Mouse (Mus musculus): Measurements from ENCODE around the gene Usp54. TPM values are rescaled to one million over a fixed set of nuclear protein-coding genes. Genes with fewer than 3 reads are reported as not detected.
A peak's percentile ranks its signal among the peaks of the same experiment; 100 is the strongest.
"Not testable (repeated sequence)": the region's sequence is repeated elsewhere in the genome, so short reads cannot be mapped to it uniquely, and the experiment has no call there.

The Usp54 gene
- total RNA-seq, 2 experiments from 2014 or later = 4.1 to 9.4 TPM

DNA sequence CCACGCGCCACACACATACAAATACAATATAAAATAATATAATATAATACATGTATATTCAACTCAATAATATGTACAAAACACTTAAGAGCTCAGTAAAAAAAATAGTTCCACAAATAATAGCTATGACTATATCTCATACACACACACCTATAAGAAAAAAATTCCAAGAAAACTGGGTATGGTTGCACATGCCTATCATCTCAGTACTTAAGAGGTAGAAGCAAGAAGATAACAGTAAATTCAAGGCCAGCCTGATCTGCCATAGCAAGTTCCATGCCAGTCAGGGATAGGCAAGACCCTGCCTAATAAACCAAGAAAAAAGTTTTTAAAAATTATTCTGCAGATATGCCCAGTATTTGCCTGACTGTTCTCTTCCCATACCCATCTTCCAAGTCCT is 25.8 kb downstream of the Usp54 start:
- ATAC-seq (replicated peaks; ENCODE audit: poor library complexity, severe bottlenecking) = no peak

- no peak for ATAC-seq (replicated peaks; ENCODE audit: poor library complexity, severe bottlenecking)
These were observed 28.0 kb downstream of the Usp54 start for GRCm38 (mm10) chr14:20612820-20613219.

- no peak for ATAC-seq (replicated peaks; ENCODE audit: poor library complexity, severe bottlenecking)
These were observed 30.7 kb downstream of the Usp54 start for GRCm38 (mm10) chr14:20610146-20610545.

DNA sequence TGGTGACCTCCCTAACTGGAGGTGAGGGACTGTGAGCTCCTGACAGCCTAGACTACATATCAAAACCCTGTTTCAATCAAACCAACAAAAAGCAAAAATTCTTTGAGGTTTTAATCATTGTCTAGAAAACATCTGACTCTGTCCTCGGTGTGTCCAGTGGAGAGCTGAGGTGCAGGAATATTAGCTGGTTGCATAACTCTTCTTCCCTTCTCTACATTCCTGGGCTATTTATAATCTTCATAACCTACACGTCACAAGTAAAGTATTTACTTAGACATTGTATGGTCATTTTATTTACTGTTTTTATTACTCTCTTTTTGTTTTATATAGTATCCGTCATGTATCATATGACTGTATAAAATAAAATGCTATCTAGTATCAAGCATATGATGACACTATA is 31.3 kb downstream of the Usp54 start:
- no peak for ATAC-seq (replicated peaks; ENCODE audit: poor library complexity, severe bottlenecking)

- peak; percentile 91 for ATAC-seq (replicated peaks; ENCODE audit: poor library complexity, severe bottlenecking)
These were observed 33.3 kb downstream of the Usp54 start for GRCm38 (mm10) chr14:20607396-20608126.

DNA sequence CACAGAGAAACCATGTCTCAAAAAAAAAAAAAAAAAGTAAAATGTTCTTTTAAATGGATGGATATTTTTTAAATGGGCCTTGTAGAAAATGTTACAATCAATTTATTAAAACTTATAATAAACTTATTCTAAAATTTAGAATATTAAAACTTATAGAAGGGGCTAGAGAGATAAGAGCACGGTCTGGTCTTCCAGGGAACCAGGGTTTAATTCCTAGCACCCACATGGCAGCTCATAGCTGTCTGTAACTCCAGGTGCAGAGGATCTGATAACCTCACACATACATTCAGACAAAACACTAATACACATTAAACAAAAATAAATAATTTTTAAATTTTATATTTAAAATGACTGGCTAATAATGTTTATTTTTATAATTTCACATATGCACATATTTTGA is 39.6 kb downstream of the Usp54 start:
- no peak for ATAC-seq (replicated peaks; ENCODE audit: poor library complexity, severe bottlenecking)

- ATAC-seq (replicated peaks; ENCODE audit: poor library complexity, severe bottlenecking) = no peak
These were observed 40.7 kb downstream of the Usp54 start for GRCm38 (mm10) chr14:20600203-20600602.

GRCm38 (mm10) chr14:20599542-20599941 is 41.3 kb downstream of the Usp54 start:
- ATAC-seq (replicated peaks; ENCODE audit: poor library complexity, severe bottlenecking) = no peak

GRCm38 (mm10) chr14:20595781-20596180 is 45.1 kb downstream of the Usp54 start:
- ATAC-seq (replicated peaks; ENCODE audit: poor library complexity, severe bottlenecking) = no peak

DNA sequence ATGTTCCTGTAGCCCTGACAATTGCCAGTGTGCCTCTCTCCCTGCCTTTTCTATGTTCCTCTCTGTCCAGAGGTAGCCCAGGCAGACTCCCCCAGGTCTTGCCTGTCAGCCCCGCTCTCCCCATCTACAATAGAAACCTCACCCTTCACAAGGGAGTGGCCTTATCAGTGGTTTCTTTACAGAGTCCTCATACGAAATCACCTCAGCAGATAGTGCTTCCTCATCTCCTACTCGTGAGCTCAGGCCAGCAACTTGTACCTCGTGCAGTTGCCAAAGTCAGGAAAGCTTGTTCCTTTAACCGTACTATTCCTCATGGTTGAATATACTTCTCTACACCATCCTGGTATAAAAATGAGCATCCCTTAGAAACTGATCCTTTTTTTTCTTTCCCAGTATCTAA is 53.4 kb downstream of the Usp54 start:
- no peak for ATAC-seq (replicated peaks; ENCODE audit: poor library complexity, severe bottlenecking)

DNA sequence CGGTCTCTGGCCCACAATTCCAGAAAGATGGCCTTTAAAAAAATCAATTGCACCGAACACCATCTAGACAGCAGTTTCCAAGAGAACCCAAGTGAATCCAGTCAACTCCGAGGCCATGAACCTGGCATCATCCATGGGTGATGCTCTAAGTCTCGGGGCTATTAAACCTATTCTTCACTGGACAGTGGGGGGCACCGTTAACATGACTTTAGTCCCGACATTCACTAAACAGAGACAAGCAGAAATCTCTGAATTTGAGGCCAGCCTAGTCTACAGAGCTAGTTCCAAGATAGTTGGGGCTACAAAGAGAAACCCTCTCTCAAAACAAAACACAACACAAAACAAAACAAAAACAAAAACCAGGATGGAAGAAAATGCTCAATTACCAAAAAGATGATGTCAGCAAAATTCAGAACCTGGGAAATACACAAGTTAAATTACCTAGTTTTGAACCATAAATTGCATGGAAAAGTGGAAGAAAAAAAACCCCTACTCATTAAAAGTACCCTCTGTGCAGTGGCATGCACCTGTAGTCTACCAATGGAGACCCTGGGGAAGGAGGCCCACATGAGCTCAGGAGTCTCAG is 61.9 kb downstream of the Usp54 start:
- no peak for ATAC-seq (replicated peaks; ENCODE audit: poor library complexity, severe bottlenecking)

DNA sequence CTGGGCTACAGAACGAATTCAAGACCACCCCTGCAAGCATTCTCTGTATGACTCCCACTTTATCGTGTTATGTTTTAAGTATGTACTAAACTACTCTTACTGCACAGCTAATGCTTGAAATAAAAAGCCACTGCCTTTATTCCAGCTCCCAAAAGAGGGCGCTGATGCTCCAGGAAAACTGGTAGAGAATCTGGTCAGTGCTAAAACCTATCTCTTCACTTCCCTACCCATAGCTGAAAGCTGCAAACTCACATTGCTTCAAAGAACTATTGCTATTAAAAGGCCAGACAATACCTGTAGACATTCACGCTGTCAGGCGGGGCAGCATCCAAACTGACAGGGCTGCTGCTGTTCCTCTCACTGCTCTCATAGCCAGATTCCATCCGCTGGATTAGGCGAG is 64.7 kb downstream of the Usp54 start:
- peak; percentile 82 for ATAC-seq (replicated peaks; ENCODE audit: poor library complexity, severe bottlenecking)

- ATAC-seq (replicated peaks; ENCODE audit: poor library complexity, severe bottlenecking) = not testable (repeated sequence)
These were observed 67.7 kb downstream of the Usp54 start for GRCm38 (mm10) chr14:20573196-20573595.

GRCm38 (mm10) chr14:20565256-20566021 is 75.4 kb downstream of the Usp54 start:
- ATAC-seq (replicated peaks; ENCODE audit: poor library complexity, severe bottlenecking) = peak; percentile 91

GRCm38 (mm10) chr14:20564692-20565091 is 76.2 kb downstream of the Usp54 start:
- no peak for ATAC-seq (replicated peaks; ENCODE audit: poor library complexity, severe bottlenecking)

DNA sequence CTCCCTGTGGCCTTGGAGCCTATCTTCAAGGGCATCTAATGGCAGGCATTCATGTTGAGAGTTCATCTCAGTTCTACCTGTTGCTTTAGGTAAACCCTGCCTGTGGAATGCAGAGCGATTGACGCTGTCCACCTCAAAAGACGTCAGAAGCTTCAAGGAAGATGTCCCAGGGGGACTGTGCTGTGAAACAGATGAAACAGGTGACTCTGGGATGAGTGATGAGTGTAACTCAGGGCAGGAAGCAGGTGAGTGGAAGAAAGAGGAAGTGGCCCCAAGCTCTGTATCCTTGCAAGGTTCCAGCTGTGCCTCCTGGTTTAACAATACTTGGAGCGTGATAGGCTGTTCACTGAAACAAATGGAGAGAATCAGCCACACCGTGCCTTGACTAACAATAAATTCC is 79.0 kb downstream of the Usp54 start:
- ATAC-seq (replicated peaks; ENCODE audit: poor library complexity, severe bottlenecking) = no peak

DNA sequence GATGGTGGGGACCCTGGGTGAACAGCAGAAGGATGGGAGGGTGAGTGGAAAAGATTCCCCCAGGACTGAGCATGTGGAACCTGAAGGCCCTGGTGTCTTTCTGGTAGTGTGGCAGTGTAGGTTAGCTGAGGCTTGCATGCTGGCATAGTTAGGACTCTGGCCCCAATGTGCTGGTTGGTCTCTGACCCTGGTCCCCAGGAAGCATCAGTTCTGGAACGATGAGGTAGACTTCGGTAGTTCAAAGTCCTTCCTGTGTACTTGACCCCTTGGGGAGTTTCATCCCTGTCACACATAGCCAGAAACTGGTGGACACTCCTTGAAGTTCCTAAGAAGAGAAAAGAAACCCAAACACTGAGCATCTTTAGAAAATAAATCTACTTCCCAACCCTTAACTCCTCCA is 90.7 kb downstream of the Usp54 start:
- ATAC-seq (replicated peaks; ENCODE audit: poor library complexity, severe bottlenecking) = no peak

- ATAC-seq (replicated peaks; ENCODE audit: poor library complexity, severe bottlenecking) = peak; percentile 88
These were observed 94.4 kb downstream of the Usp54 start, which contains the start of gene Ppp3cb for GRCm38 (mm10) chr14:20546415-20546814. TSS of gene Ppp3cb (minus strand) at chr14:20546573.

- peak; percentile 86 for ATAC-seq (replicated peaks; ENCODE audit: poor library complexity, severe bottlenecking)
These were observed 95.1 kb downstream of the Usp54 start for GRCm38 (mm10) chr14:20545529-20546331.

All from granulocyte monocyte progenitor cell, adult 5-6 weeks (primary cell).